Mouse (Mus musculus) Muller cell, postnatal 12 days (primary cell): ENCODE results near the gene Tnrc6b.
"Not testable (repeated sequence)": the region's sequence is repeated elsewhere in the genome, so short reads cannot be mapped to it uniquely, and the experiment has no call there.

Source experiments
- DNase-seq: peaks from one replicate; pipeline ENCODE4 v3.0.0-alpha.2; 2015; ENCODE audit errors: inconsistent ontology term

The Tnrc6b gene

DNA sequence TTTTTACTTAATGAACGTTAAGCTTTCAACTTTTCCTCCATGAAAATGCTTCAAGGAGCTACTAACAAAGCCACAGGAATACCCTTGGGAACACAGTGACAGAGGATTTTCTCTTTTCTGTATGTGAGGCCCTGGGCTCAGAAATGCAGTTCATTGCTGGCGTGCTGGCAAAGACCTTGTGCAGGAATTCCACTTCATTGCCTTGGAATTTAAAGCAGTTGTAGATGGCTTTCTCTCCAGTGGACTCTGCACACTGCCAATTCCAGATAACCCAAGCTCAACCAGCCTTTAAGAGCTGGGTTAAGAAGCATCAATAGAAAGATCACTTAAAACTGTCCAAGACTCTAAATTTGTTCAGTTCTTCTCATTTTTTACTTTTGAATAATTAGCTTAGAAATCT, 204.7 kb downstream of the Tnrc6b start:
- DNase-seq: peak; percentile 79

GRCm38 (mm10) chr15:80916621-80917020, 205.5 kb downstream of the Tnrc6b start:
- no peak for DNase-seq

GRCm38 (mm10) chr15:80920346-80920745, 209.2 kb downstream of the Tnrc6b start:
- DNase-seq: no peak

GRCm38 (mm10) chr15:80921781-80922180, 210.7 kb downstream of the Tnrc6b start:
- no peak for DNase-seq

GRCm38 (mm10) chr15:80924211-80924610, 213.1 kb downstream of the Tnrc6b start:
- DNase-seq: no peak

GRCm38 (mm10) chr15:80928811-80929355, 217.8 kb downstream of the Tnrc6b start:
- DNase-seq: no peak

DNA sequence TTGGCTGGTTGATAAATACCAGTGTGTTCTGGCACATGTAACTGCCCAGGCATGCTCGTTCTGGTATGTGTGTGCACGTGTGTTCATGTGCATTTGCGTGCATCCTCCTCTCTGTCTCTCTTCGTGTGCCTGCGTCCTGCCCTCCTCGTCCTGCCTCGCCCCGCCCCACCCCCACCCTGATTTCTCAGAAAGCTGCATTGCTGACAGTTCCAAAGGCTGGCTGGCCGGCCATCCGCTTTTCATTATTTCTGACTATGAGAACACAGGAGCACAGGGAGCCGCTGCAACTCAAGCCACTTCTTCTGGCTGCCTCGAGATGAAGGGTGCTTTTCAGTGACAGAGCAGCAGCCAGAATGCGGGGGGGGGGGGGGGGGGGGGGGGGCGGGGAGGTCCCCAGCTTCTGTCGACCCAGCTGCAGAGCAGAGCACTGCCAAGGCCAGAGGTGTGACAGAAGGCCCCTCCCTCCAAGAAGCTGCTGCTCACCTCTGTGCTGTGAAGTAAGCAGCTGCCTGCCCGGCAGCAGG, 219.0 kb downstream of the Tnrc6b start:
- peak; percentile 35 for DNase-seq

GRCm38 (mm10) chr15:80930676-80931320, 219.7 kb downstream of the Tnrc6b start:
- not testable (repeated sequence) for DNase-seq

DNA sequence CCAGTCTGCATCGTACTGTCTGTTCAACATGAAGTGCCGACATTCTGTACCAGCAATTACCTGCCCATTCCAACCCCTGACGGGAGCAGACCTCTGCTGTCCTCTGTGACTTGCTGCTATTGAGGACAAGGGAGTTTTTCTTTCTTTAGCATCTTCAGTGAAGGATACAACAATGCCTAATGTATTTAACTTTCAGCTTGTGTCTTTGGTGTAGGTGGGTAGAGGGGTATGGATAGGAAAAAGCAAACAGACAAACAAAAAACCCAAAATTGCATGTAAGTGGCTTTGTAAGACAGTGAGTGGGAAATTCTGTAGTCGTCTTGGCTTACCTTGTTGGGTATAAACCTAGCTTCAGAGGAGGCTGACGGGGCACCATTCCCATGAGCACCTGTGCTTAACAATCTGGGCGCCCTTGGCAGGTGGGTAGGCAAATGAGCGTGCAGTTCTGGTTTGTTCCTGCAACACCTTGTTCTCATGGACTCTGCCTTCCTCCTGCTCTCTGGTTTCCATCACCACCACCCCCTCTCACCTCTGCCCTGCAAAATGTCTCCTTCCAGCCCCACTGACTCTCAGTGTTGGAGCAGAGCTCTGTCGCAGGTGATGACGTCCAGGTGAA, 220.3 kb downstream of the Tnrc6b start:
- no peak for DNase-seq

GRCm38 (mm10) chr15:80934841-80935240, 223.7 kb downstream of the Tnrc6b start:
- DNase-seq: no peak

GRCm38 (mm10) chr15:80936686-80937085, 225.6 kb downstream of the Tnrc6b start:
- no peak for DNase-seq

GRCm38 (mm10) chr15:80938615-80939014, 227.5 kb downstream of the Tnrc6b start:
- DNase-seq: no peak

DNA sequence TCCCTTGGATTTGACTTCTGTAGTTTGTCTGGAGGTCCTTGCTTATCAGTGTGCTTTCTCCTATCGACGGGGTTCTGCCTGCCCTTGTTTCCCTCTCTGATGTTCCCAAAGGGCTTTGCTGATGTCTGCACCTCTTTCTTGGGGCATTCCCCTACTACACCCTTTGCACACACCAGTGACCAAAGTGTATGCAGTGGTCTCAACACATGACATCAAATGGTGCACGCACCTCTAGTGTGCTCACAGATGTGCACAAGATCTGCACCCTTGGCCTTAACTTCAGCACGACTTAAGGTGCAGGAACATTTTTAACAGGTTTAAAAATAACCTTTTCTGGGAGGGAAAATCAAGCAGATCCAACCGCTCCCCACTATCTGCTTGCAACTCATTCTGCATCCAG, 228.3 kb downstream of the Tnrc6b start:
- DNase-seq: no peak

GRCm38 (mm10) chr15:80941468-80942040, 230.4 kb downstream of the Tnrc6b start:
- no peak for DNase-seq

DNA sequence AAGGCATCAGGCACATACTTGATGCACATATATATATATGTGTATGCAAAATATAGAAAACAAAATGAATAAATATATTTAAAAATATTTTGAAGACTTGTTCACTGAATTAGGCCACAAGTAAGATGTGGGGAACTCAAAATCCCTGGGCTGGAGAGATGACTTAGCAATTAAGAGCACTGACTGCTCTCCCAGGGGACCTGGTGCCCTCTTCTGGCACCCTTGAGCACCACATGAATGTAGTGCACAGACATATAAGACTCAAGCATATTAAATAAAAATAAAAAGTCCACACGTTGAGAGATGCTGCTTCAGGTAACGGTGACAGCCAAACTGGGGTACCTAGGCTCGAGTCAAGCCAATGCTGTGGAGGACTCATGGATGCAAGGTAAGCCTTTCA, 234.7 kb downstream of the Tnrc6b start:
- DNase-seq: peak; percentile 48

DNA sequence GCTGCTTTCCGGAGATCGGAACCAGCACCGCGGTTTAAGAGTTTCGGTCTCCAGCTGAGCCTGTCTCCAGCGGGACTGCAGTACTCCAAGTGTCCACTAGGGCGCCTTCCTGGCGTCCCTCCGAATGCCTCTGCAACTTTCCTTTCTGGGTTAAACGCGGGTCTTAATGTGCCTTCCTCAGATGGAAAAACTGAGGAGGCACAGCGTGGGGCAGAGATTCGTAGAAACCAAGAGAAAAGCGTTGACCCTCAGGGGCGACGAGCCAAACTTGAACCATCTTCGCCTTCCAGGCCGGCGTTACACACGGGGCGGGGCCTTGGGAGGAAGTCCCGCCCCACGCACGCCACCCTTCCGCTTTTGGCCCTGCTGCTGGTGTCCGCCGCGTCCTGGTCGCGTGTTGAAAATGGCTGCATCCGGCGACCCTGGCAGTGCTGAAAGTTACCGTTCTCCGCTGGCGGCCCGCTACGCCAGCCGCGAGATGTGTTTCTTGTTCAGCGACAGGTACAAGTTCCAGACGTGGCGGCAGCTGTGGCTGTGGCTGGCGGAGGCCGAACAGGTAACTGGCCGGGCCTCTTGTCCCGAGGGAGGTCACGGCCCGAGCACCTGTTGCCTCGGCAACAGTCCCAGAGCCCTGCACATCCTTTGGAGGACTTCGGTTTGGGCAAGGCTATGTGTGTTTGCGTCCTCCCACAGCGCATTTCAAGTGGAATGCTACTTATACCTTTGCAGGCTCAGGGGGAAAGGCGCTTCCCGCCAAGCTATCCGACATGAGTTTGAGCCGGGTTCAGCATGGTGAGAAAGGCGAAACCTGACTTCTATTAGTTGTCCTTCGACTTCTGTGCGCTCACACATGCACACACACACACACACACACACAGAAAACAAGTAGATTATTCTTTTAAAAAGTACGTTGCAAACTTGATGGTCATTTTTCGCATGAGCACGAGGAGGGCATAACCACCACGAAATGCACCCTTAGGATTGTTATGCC, 237.3 kb downstream of the Tnrc6b start, which contains the start of gene Adsl:
Adsl (plus strand) TSS at position 346 of the 991 bp plus-strand sequence.
- DNase-seq: peak; percentile 93

DNA sequence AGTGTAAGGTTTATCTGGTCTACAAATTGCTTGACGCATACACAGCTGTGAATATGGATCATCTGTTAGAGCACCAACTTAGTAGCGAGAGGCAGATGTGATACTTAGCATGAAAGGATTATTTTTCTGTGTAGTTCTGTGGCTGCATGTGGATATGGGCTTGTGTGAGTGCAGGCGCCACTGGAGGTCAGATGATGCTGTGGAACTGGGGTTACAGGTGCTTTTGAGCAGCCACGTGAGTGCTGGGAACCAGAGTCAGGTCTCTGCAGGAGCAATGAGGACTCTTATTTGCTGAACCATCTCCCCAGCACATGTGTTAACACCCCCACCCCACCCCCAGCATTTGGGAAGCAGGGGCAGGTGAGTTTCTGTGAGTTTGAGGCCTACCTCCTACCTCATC, 238.3 kb downstream of the Tnrc6b start:
- DNase-seq: no peak

DNA sequence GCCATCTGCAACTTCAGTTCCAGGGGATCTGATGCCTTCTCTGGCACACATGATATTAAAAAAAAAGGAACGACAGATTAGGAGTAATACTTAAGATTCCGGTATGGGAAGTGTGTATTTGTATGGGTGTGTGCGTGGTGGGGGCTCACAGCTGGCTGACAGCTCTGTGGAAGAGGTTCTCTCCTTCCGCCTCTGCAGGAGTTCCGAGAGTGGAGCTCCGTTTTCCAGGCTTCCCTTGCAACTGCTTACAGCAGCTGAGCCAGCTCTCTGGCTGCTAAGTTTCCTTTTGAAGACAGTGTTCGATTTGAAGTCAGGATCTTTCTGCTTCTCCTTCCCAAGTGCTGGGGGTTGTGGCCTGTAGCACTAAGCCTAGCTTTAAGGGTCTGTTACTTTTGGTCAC, 238.9 kb downstream of the Tnrc6b start:
- no peak for DNase-seq

GRCm38 (mm10) chr15:80953971-80954370, 242.9 kb downstream of the Tnrc6b start:
- DNase-seq: no peak

GRCm38 (mm10) chr15:80954861-80955260, 243.7 kb downstream of the Tnrc6b start:
- DNase-seq: no peak

GRCm38 (mm10) chr15:80955836-80956438, 244.8 kb downstream of the Tnrc6b start:
- DNase-seq: no peak
